Mouse (Mus musculus) kidney, embryonic 15.5 days (tissue): ENCODE results near the gene Gm867. TPM values are rescaled to one million over a fixed set of nuclear protein-coding genes. Genes with fewer than 3 reads are reported as not detected.

Source experiments
- polyA plus RNA-seq: library from polyadenylated mRNA; unstranded; fragments of >200 nt; fragmentation: Nextera tagmentation; extraction: Ambion mirVana; gene quantifications from 2 replicates; pipeline ENCODE4 v1.2.1, GENCODE M21; 2015

Gm867 gene
- polyA plus RNA-seq, 1 experiment from 2014 or later = 1.0 TPM

Other genes starting within 250 kb of the Gm867 start
- 35.1 and 37.8 TPM in 2 replicates for gene Cabin1, start 176.3 kb downstream of the Gm867 start, polyA plus RNA-seq
- 81.8 and 84.2 TPM in 2 replicates for gene Ddt, start 167.3 kb downstream of the Gm867 start, polyA plus RNA-seq
- gene Gm20441, start 159.7 kb downstream of the Gm867 start, polyA plus RNA-seq = 0.40 TPM in 1 of 2 replicates, not detected in the other
- gene Gstt3, start 159.3 kb downstream of the Gm867 start, polyA plus RNA-seq = 42.2 and 43.8 TPM in 2 replicates
- gene Gstt1, start 142.1 kb downstream of the Gm867 start, polyA plus RNA-seq = 12.6 and 15.8 TPM in 2 replicates
- gene Gstt4, start 118.1 kb downstream of the Gm867 start, polyA plus RNA-seq = not detected in 2 replicates
- 38.2 and 39.6 TPM in 2 replicates for gene Gstt2, start 103.2 kb downstream of the Gm867 start, polyA plus RNA-seq
- 2,032 and 2,056 TPM in 2 replicates for gene Mif, start 80.4 kb downstream of the Gm867 start, polyA plus RNA-seq
- 3.3 and 5.0 TPM in 2 replicates for gene Derl3, start 47.3 kb downstream of the Gm867 start, polyA plus RNA-seq
- 219 and 239 TPM in 2 replicates for gene Smarcb1, start 19.1 kb downstream of the Gm867 start, polyA plus RNA-seq
- gene Chchd10, start 7.5 kb downstream of the Gm867 start, polyA plus RNA-seq = 140 and 148 TPM in 2 replicates
- gene Mmp11, start 4.2 kb downstream of the Gm867 start, polyA plus RNA-seq = 48.2 and 57.3 TPM in 2 replicates
- gene Vpreb3, start 2.4 kb upstream of the Gm867 start, polyA plus RNA-seq = 0.57 and 1.2 TPM in 2 replicates
- 0.05 TPM in 1 of 2 replicates, not detected in the other for gene Gm5134, start 13.8 kb upstream of the Gm867 start, polyA plus RNA-seq
- 24.6 and 24.9 TPM in 2 replicates for gene Zfp280b, start 92.0 kb upstream of the Gm867 start, polyA plus RNA-seq
- gene Slc5a4b, start 170.3 kb upstream of the Gm867 start, polyA plus RNA-seq = 0.12 and 0.18 TPM in 2 replicates
- gene Slc5a4a, start 206.8 kb upstream of the Gm867 start, polyA plus RNA-seq = not detected in 2 replicates